Mouse (Mus musculus) liver, embryonic 11.5 days (tissue): ENCODE results near the gene Uqcr11. TPM values are rescaled to one million over a fixed set of nuclear protein-coding genes. Genes with fewer than 3 reads are reported as not detected.

Source experiments
- ATAC-seq: fragments of 200-750 bp; cut with Nextera tagmentation; replicated peaks from 2 replicates; pipeline ENCODE4 v1.8.0; 2017; ENCODE audit warnings: moderate number of reproducible peaks, mild to moderate bottlenecking, moderate TSS enrichment, moderate library complexity; ENCODE audit not compliant: low FRiP score
- DNase-seq: peaks from one replicate; pipeline ENCODE4 v3.0.0-alpha.2; 2017; ENCODE audit warnings: low spot score
- H3K27ac ChIP-seq: fragments of 300-500 bp; sonication (generic); 2 replicates; pipeline ENCODE4 v1.5.1; 2014; ENCODE audit warnings: mild to moderate bottlenecking, low read depth, low read length, control low read depth
- H3K27me3 ChIP-seq: fragments of 300-500 bp; sonication (generic); replicated peaks from 2 replicates; pipeline ENCODE4 v1.6.1; 2014; ENCODE audit warnings: low read length, mixed read lengths; ENCODE audit not compliant: control insufficient read depth, insufficient read depth
- H3K36me3 ChIP-seq: fragments of 300-500 bp; sonication (generic); 2 replicates; pipeline ENCODE4 v1.6.1; 2014; ENCODE audit warnings: mild to moderate bottlenecking, low read length, moderate library complexity, mixed read lengths; ENCODE audit not compliant: control insufficient read depth, insufficient read depth
- H3K4me1 ChIP-seq: fragments of 300-500 bp; sonication (generic); replicated peaks from 2 replicates; pipeline ENCODE4 v1.6.1; 2014; ENCODE audit warnings: low read length, mixed read lengths; ENCODE audit not compliant: control insufficient read depth, insufficient read depth
- H3K4me2 ChIP-seq: fragments of 300-500 bp; sonication (generic); 2 replicates; pipeline ENCODE4 v1.6.1; 2014; ENCODE audit warnings: mild to moderate bottlenecking, control low read depth, moderate library complexity
- H3K4me3 ChIP-seq: fragments of 300-500 bp; sonication (generic); 2 replicates; pipeline ENCODE4 v1.5.1; 2014; ENCODE audit warnings: low read depth, low read length, control low read depth
- H3K9ac ChIP-seq: fragments of 300-500 bp; sonication (generic); 2 replicates; pipeline ENCODE4 v1.6.1; 2014; ENCODE audit warnings: low read depth, low read length, control low read depth
- H3K9me3 ChIP-seq: fragments of 300-500 bp; sonication (generic); 2 replicates; pipeline ENCODE4 v1.6.1; 2016; ENCODE audit warnings: low read length, inconsistent platforms, mixed read lengths; ENCODE audit not compliant: control insufficient read depth
- WGBS: fragments of 180-500 bp; shearing (Covaris S2); extraction: QIAGEN DNeasy Blood & Tissue Kit; methylation state at CpG from one replicate; pipeline ENCODE4 v1.1.7; 2014; 5-methylcytosine and 5-hydroxymethylcytosine counted together
- polyA plus RNA-seq: library from polyadenylated mRNA; unstranded; fragments of >200 nt; fragmentation: Nextera tagmentation; extraction: Ambion mirVana; gene quantifications from 2 replicates; pipeline ENCODE4 v1.2.1, GENCODE M21; 2014

Uqcr11 gene
- polyA plus RNA-seq, 1 experiment from 2014 or later = 866 TPM

DNA sequence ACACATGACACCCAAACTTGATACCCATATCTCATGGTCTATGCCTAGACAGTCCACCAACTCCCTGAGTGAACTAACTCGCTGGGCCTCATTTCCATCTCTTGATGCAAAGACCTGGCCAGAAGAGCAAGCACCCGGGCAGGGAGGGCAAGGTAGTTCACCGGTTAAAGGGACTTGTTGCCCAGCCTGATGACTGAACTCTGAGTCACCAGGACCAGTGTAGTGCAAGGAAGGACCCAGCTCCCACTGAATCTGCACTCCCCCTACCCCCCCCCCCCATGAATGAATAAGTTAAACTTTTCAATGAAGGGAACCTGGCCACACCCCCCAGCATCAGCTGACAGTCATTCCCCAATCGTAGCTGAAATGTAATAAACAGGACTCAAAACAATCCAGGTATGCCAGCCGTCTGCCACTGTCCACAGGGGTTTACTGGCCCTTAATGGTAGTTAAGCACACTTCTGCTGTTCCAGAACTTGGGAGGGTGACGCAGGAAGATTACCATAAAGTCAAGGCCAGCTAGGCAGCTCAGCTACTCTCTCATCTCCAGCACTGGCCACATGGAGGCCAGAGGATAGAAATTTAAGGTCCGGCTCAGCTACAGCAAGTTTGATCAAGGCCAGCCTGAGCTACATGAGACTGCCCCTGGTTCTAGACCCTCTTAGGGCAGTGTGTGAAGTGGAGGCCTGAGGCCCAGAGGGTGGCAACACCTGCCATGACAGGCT lies 23.8 kb downstream of the Uqcr11 start:
- Histone ChIP-seq H3K4me1 (peaks cover 31% of the 10 kb centered on the region), H3K9me3 (no peaks in the 10 kb centered on the region), H3K27ac (no peak overlapping the region), H3K36me3 (peaks cover 19% of the 10 kb centered on the region), H3K9ac (no peak overlapping the region), H3K27me3 (no peaks in the 10 kb centered on the region), H3K4me3 (no peak overlapping the region), H3K4me2 (no peak overlapping the region)
- WGBS = 87% methylated on average over 7 of the region's 7 CpGs
- ATAC-seq (no peak), DNase-seq (no peak)

- Histone ChIP-seq H3K4me3 (no peak overlapping the region), H3K27ac (no peak overlapping the region), H3K27me3 (no peaks in the 10 kb centered on the region; the same call in 1 of the 2 replicates), H3K4me2 (no peak overlapping the region), H3K9ac (no peak overlapping the region), H3K4me1 (no peaks in the 10 kb centered on the region; the same call in 1 of the 2 replicates), H3K9me3 (no peaks in the 10 kb centered on the region), H3K36me3 (peaks cover 19% of the 10 kb centered on the region)
- WGBS = 50% methylated on average over 10 of the region's 10 CpGs
- DNase-seq = no peak
- no peak for ATAC-seq
These were observed 28.9 kb downstream of the Uqcr11 start for GRCm38 (mm10) chr10:80377716-80378115.

GRCm38 (mm10) chr10:80376160-80376559 lies 30.5 kb downstream of the Uqcr11 start:
- Histone ChIP-seq H3K4me2 (no peak overlapping the region), H3K4me3 (no peak overlapping the region), H3K27me3 (peaks cover 5% of the 10 kb centered on the region; the same call in 1 of the 2 replicates), H3K36me3 (peaks cover 6% of the 10 kb centered on the region), H3K27ac (no peak overlapping the region), H3K9ac (no peak overlapping the region), H3K4me1 (no peaks in the 10 kb centered on the region; the same call in 1 of the 2 replicates), H3K9me3 (no peaks in the 10 kb centered on the region)
- peak; percentile 88 for DNase-seq
- 5% methylated on average over 7 of the region's 7 CpGs for WGBS
- ATAC-seq = no peak; the same call in 1 of the 2 replicates

- H3K4me2 ChIP-seq = no peak overlapping the region
- peaks cover 9% of the 10 kb centered on the region; the same call in 1 of the 2 replicates for H3K27me3 ChIP-seq
- ATAC-seq (0 out of 2 replicates have a peak, but pooled peaks have one; percentile 62), DNase-seq (no peak)
- no peaks in the 10 kb centered on the region for H3K9me3 ChIP-seq
- 17% methylated on average over 6 of the region's 6 CpGs for WGBS
- H3K36me3 ChIP-seq = no peaks in the 10 kb centered on the region
- no peak overlapping the region for H3K27ac ChIP-seq
- H3K4me1 ChIP-seq = no peaks in the 10 kb centered on the region; the same call in 1 of the 2 replicates
- no peak overlapping the region for H3K4me3 ChIP-seq
- H3K9ac ChIP-seq = no peak overlapping the region
These were observed 32.6 kb downstream of the Uqcr11 start for GRCm38 (mm10) chr10:80374063-80374462.

- Histone ChIP-seq H3K4me2 (no peak overlapping the region), H3K9ac (no peak overlapping the region), H3K36me3 (no peaks in the 10 kb centered on the region), H3K9me3 (no peaks in the 10 kb centered on the region), H3K4me3 (no peak overlapping the region), H3K4me1 (no peaks in the 10 kb centered on the region), H3K27me3 (peaks cover 10% of the 10 kb centered on the region; the same call in 1 of the 2 replicates), H3K27ac (no peak overlapping the region)
- no peak for DNase-seq
- 77% methylated on average over 6 of the region's 6 CpGs for WGBS
- ATAC-seq = no peak
These were observed 33.9 kb downstream of the Uqcr11 start for GRCm38 (mm10) chr10:80372706-80373105.

GRCm38 (mm10) chr10:80371983-80372382 lies 34.6 kb downstream of the Uqcr11 start:
- no peak overlapping the region for H3K4me3 ChIP-seq
- H3K27me3 ChIP-seq = peaks cover 14% of the 10 kb centered on the region; the same call in 1 of the 2 replicates
- H3K27ac ChIP-seq = no peak overlapping the region
- H3K4me1 ChIP-seq = no peaks in the 10 kb centered on the region
- DNase-seq = no peak
- ATAC-seq = no peak
- 53% methylated on average over 9 of the region's 9 CpGs for WGBS
- no peaks in the 10 kb centered on the region for H3K9me3 ChIP-seq
- H3K36me3 ChIP-seq = no peaks in the 10 kb centered on the region
- H3K9ac ChIP-seq = no peak overlapping the region
- H3K4me2 ChIP-seq = no peak overlapping the region

GRCm38 (mm10) chr10:80371411-80371966 lies 35.1 kb downstream of the Uqcr11 start:
- ATAC-seq (no peak; the same call in 1 of the 2 replicates), DNase-seq (no peak)
- Histone ChIP-seq H3K9me3 (no peaks in the 10 kb centered on the region), H3K27ac (no peak overlapping the region), H3K36me3 (no peaks in the 10 kb centered on the region), H3K4me2 (no peak overlapping the region), H3K4me3 (no peak overlapping the region), H3K9ac (no peak overlapping the region), H3K4me1 (no peaks in the 10 kb centered on the region), H3K27me3 (peaks cover 18% of the 10 kb centered on the region)
- 6% methylated on average over 12 of the region's 12 CpGs for WGBS

- ATAC-seq (no peak), DNase-seq (no peak)
- Histone ChIP-seq H3K27ac (no peak overlapping the region), H3K9me3 (no peaks in the 10 kb centered on the region), H3K4me2 (no peak overlapping the region), H3K9ac (no peak overlapping the region), H3K4me3 (no peak overlapping the region), H3K36me3 (no peaks in the 10 kb centered on the region), H3K27me3 (peaks cover 27% of the 10 kb centered on the region), H3K4me1 (no peaks in the 10 kb centered on the region)
- WGBS = 73% methylated on average over 21 of the region's 21 CpGs
These were observed 36.5 kb downstream of the Uqcr11 start for GRCm38 (mm10) chr10:80369995-80370747.
